ENCODE assay signal across 21 mouse cellular contexts in the genomic region with DNA sequence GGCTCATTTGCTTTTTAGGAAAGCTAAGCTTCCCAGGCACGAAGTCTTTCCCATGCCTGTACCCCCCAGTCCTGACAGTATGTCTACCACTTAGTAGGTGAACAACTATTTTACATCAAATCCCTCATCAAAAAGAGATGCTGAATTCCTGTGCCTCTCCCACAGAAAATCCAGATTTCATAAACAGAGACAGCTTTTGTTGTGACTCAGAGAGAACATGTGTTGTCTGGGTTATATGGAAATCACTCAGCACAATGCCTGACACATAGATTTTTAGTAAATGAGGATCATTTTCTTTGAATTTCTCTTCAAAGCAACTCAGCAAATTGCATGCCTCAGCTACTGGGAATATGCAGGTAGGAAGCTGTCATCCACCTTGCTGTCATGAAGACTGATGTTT.
"Had no signal": no experiment of that assay in that cellular context is flagged by ENCODE, and none has a peak within 500 bp of the region (broad histone marks: within the 10 kb centered on the region; RNA-seq: fewer than 3 reads in every experiment).

No protein-coding gene starts in this region.

- H3K4me2 ChIP-seq: limb, embryonic 12.5 days; limb, embryonic 15.5 days; liver, embryonic 11.5 days; lung, embryonic 14.5 days; midbrain, embryonic 12.5 days; midbrain, embryonic 15.5 days; neural tube, embryonic 12.5 days; neural tube, embryonic 15.5 days had no signal

- H3K4me3 ChIP-seq: layer of hippocampus, adult 2 months; limb, embryonic 12.5 days; limb, embryonic 15.5 days; midbrain, embryonic 12.5 days; midbrain, embryonic 15.5 days; neural tube, embryonic 12.5 days; neural tube, embryonic 15.5 days had no signal

- ATAC-seq: liver, postnatal 0 days; lung, postnatal 0 days; midbrain, embryonic 15.5 days had no signal

- H3K9ac ChIP-seq: limb, embryonic 12.5 days; limb, embryonic 15.5 days; liver, embryonic 14.5 days; liver, postnatal 0 days; lung, embryonic 14.5 days; midbrain, embryonic 12.5 days; midbrain, embryonic 15.5 days; neural tube, embryonic 12.5 days; neural tube, embryonic 15.5 days had no signal

- H3K36me3 ChIP-seq: limb, embryonic 12.5 days; limb, embryonic 15.5 days; midbrain, embryonic 12.5 days; midbrain, embryonic 15.5 days; neural tube, embryonic 12.5 days; neural tube, embryonic 15.5 days had no signal

- H3K27me3 ChIP-seq: limb, embryonic 12.5 days; limb, embryonic 15.5 days; midbrain, embryonic 12.5 days; midbrain, embryonic 15.5 days; neural tube, embryonic 12.5 days; neural tube, embryonic 15.5 days had no signal

- DNase-seq: kidney, adult 8-10 months; kidney, postnatal 14 days; kidney, postnatal 4 days; layer of hippocampus, adult 9-11 months; left cerebral cortex, postnatal 4 days; liver, postnatal 0 days; lung, embryonic 14.5 days; thymus, adult 2 months; thymus, postnatal 14 days; thymus, postnatal 4 days had no signal

- H3K4me1 ChIP-seq: limb, embryonic 12.5 days; limb, embryonic 15.5 days; midbrain, embryonic 12.5 days; midbrain, embryonic 15.5 days; neural tube, embryonic 12.5 days; neural tube, embryonic 15.5 days had no signal

- H3K9me3 ChIP-seq: limb, embryonic 12.5 days; limb, embryonic 15.5 days; midbrain, embryonic 12.5 days; midbrain, embryonic 15.5 days; neural tube, embryonic 12.5 days; neural tube, embryonic 15.5 days had no signal

- H3K27ac ChIP-seq: limb, embryonic 12.5 days; limb, embryonic 15.5 days; liver, embryonic 14.5 days; macrophage; midbrain, embryonic 12.5 days; midbrain, embryonic 15.5 days; neural tube, embryonic 12.5 days; neural tube, embryonic 15.5 days had no signal
